Mouse (Mus musculus): ENCODE data around the gene Klf7. TPM values are rescaled to one million over a fixed set of nuclear protein-coding genes. Genes with fewer than 3 reads are reported as not detected.

The Klf7 gene
- 10 to 100 TPM in 2 of 3 experiments, 1 to 10 TPM in 1; 6.6 to 22.4 (median 21.6) TPM for polyA plus RNA-seq (2017; shearing (Covaris generic))

- ATAC-seq = peak; percentile 91
Measured at GRCm38 (mm10) chr1:64121559-64122465, at the start of gene Klf7. Gene Klf7 (minus strand): TSS chr1:64122282.

DNA sequence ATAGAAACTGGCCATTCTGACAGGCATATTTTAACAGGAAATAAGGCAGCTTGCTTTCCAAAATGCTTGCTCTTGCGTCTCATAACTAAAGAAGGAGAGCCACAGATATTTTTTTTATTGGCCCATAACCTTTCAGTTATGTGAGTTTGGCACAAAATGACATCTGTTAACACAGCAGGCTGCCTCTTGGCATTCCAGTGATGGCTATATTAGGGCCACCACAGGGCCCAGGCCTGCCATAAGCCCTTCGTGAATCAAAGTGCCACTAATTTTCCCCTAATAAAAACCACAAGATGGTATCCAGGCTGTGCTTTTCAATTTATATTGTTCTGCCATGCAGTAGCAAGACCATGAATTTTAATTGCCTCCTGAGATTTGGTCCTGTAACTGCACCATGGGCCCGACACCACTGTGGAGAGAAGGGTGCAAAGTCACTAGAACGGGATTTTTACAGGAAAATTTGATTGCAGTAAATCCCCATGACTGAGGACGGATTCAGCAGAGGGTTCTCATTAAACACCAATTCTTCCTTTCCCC lies 42.5 kb upstream of the Klf7 start:
- no peak for ATAC-seq

DNA sequence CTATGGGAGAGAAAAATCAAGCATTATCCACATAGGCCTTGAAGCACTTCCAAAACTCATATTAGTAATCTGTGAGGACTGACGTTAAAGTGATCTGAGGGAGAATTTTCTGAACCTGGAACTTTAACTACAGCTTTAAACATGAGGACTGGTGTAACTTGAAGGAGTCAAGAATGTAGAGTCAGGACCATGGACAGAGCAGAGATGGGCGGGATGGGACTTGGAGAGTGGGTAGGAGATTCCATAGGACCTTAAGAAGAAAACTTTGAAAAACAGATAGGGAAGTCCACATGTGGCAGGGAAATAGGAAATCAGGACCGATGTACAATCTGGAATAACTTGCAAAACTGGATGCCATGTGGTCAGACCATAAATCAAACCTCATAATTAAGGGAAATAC lies 36.7 kb upstream of the Klf7 start:
- no peak for ATAC-seq

GRCm38 (mm10) chr1:64149185-64149584 lies 27.1 kb upstream of the Klf7 start:
- no peak for ATAC-seq

DNA sequence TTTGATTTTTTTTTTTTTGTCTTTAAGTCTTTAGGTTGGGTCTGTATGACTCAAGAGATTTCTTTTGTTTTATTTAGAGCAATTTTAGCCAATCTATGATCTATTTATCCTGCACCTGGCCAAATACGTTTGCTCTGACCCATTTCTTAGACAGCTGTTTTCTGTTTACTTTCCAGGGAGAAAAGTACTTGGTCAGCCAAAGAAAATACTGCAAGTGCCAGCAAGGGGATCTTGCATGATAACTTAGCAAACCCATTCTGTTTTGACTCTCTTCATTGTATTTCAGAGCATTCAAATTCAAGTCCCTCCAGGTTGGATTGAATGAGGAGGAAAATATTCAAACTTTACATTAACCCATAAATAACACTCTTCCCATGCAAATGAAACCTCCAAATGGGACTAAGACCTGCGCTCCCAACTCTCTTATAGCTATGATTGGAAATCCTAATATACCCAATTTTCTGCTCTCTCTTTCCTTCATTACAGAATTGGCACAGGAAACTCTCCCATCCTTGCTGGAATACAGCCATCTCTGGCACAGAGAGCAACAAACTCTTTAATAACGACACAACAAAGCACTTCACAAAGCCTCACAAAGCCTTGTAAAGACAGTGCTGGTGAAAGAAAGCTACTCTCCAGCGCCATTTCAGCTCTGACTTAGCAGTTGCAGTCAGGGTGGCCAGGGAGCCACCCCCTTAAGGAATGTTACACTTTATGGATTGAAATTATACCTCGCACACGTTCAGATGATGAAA lies 20.8 kb upstream of the Klf7 start:
- no peak for ATAC-seq

GRCm38 (mm10) chr1:64134439-64134838 lies 12.4 kb upstream of the Klf7 start:
- no peak for ATAC-seq

- no peak for ATAC-seq
Measured at GRCm38 (mm10) chr1:64126822-64127221, 4.7 kb upstream of the Klf7 start.

GRCm38 (mm10) chr1:64122466-64122830 lies 366 bp upstream of the Klf7 start:
- ATAC-seq = peak; percentile 0

DNA sequence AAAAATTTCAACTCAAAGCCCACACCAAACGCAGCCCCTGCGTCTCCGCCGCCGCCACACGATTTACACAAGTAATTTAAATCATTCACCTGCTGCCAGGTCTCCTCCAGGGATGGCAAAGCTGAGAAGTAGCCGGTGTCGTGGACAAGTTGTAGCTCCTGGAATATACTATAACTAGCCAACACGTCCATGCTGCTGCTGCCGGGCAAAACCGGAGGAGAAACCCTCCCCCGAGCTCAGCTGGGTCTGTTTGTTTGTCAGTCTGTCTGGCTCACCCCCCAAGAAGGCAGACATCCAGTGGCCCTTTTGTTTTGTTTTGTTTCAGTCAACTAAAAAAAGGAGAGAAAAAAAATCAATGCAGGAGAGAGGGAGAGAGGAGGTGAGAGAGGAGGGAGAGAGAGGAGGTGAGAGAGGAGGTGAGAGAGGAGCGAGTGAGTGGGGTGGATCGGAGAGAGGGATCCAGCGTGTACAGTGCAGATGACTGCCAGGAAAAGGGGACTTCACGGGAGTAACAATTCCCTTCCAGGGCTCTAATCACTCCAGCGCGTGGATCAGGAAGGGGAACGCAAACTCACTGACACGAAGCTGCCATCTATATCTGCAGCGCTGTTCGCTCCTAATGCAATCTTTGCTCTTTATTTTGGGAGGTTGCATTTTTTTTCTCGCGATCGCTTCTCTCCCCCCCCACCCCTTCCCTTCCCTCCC lies 1.1 kb downstream of the Klf7 start:
- ATAC-seq = no peak

DNA sequence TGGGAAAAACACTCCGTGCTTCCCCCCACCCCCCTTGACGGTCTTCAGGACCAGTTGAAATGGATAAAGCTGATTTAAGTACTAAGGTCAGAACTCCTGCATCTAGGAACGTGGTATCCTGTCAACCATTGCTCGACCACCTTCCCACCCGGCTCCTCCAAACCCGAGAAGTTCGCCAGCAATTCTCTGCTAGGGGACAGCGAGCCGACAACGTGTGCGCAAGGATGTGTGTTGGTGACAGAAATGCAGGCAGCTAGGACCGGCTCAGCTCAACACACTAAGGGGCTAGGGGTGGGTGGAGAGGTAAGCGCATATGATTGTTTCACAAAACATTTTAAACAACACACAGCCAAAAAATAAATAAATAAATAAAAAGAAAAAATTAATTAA lies 1.7 kb downstream of the Klf7 start:
- no peak for ATAC-seq

GRCm38 (mm10) chr1:64119851-64120250 lies 2.2 kb downstream of the Klf7 start:
- ATAC-seq = no peak

DNA sequence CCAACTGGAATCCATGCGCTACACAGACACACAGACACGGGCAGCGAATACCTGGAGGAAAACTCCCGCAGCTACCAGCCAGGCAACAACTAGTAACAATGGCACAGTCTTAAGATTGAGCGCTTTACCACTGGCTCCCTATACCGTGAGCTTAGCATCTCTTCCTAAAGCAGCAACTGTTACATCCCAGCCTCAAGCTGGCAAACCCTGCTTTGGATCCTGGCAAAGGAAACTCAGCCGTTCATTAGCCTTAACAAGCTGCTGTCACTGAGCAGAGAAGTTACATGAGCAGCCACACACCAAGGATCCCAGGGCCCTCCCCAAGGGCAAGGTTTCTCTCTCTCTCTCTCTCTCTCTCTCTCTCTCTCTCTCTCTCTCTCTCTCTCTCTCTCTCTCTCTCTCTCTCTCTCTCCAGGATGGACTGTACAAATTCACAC lies 2.7 kb downstream of the Klf7 start:
- no peak for ATAC-seq

- no peak for ATAC-seq
Measured at GRCm38 (mm10) chr1:64118285-64119170, 3.6 kb downstream of the Klf7 start.

GRCm38 (mm10) chr1:64117478-64118284 lies 4.4 kb downstream of the Klf7 start:
- ATAC-seq = no peak

DNA sequence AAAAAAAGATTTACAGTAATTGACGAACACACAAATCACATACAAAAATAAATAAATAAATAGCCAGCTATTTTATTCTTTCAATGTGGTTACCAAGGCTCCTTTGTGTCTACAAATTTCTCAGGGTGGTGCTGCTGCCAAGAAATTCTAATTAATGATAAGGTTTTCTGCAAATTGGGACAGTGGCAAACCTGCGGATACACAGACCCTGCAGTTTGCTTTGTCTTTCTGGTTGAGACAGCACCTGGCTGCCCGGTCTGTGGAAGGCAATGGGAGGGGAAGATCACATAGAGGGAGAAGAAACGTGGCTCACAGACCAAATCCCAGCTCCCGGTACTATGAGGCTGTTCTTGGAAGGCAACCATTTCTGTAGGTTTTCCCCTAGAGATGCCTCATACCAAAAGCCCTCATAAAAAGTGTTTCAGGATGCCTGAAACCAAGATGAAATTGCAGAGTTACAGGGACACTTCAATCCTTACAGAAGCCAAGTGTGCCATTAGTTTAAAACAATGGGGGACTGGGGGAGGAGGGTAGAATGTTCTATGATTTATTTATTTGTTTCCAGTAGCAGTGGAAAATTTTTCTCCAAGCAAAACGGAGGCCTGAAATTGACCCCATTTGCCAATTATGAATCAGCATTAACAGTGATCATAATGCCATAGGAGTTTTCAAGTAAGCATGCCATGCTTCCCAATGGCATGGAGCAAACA lies 5.2 kb downstream of the Klf7 start:
- no peak for ATAC-seq

DNA sequence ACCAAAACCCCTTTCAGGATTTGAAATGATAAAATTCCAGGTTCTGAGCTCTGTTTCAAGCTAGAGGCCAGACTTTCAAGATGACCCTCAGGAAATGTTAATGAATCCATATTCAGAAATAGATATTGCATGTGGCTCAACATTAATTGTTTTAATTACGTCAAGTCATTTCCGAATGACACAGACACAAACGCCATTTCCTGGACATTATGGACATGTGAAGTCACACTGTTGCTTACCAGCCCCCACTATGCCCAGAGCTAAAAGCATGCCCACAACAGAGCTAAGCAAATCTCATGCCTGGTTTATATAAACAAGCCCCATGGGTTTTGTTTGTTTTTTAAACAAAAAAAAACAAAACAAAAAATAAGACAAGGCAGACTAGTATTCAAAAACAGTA lies 7.5 kb downstream of the Klf7 start:
- no peak for ATAC-seq

DNA sequence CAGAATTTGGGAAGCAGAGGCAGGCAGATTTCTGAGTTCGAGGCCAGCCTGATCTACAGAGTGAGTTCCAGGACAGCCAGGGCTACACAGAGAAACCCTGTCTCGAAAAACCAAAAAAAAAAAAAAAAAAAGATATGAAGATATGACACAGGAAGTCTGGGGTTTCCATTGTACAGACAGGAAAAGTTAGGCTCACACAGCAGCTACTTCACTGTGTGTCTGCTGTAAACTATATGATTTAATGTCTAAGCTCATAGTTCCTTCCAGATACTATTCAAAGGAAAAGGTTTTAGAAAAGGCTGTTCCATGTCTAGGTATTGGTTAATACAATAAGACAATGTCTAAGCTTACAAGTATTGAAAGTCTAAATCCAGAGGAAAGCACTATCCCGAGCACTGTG lies 13.4 kb downstream of the Klf7 start:
- peak; percentile 56 for ATAC-seq

- ATAC-seq = no peak
Measured at GRCm38 (mm10) chr1:64107526-64107925, 14.6 kb downstream of the Klf7 start.

DNA sequence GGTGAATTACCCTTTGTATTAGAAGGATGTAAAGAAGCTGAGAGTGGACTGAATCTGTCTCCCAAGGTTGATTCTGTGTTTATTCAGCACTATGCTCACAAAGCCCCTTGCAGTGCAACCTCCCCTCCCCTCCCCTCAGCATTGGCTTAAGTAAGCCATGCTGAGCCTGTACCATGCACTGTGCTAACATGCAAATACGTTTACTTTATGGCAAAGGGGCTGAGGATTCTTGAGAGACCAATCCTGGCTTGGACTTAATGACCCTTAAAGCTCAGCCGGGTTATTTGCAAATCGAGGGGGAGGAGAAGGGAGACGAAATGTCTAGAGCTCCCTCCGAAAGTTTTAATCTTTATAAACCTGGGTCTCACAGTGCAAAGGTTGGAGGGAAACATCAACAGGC lies 16.0 kb downstream of the Klf7 start:
- ATAC-seq = no peak

GRCm38 (mm10) chr1:64105181-64105646 lies 16.9 kb downstream of the Klf7 start:
- no peak for ATAC-seq

All from inflammation-experienced regulatory T-cells, adult 6 months (primary cell).